Mouse (Mus musculus) liver, embryonic 11.5 days (tissue): ENCODE measurements at regions not wholly inside any gene's neighbourhood (a gene's known extent, or its start where the extent isn't known, plus 50 kb on each side); places are given as distances from the start of the nearest gene placed in this dataset.

ENCODE experiments used
- ATAC-seq: fragments of 200-750 bp; cut with Nextera tagmentation; replicated peaks from 2 replicates; pipeline ENCODE4 v1.8.0; 2017; ENCODE audit warnings: moderate number of reproducible peaks, mild to moderate bottlenecking, moderate TSS enrichment, moderate library complexity; ENCODE audit not compliant: low FRiP score
- DNase-seq: peaks from one replicate; pipeline ENCODE4 v3.0.0-alpha.2; 2017; ENCODE audit warnings: low spot score
- H3K27ac ChIP-seq: fragments of 300-500 bp; sonication (generic); 2 replicates; pipeline ENCODE4 v1.5.1; 2014; ENCODE audit warnings: mild to moderate bottlenecking, low read depth, low read length, control low read depth
- H3K27me3 ChIP-seq: fragments of 300-500 bp; sonication (generic); replicated peaks from 2 replicates; pipeline ENCODE4 v1.6.1; 2014; ENCODE audit warnings: low read length, mixed read lengths; ENCODE audit not compliant: control insufficient read depth, insufficient read depth
- H3K36me3 ChIP-seq: fragments of 300-500 bp; sonication (generic); 2 replicates; pipeline ENCODE4 v1.6.1; 2014; ENCODE audit warnings: mild to moderate bottlenecking, low read length, moderate library complexity, mixed read lengths; ENCODE audit not compliant: control insufficient read depth, insufficient read depth
- H3K4me1 ChIP-seq: fragments of 300-500 bp; sonication (generic); replicated peaks from 2 replicates; pipeline ENCODE4 v1.6.1; 2014; ENCODE audit warnings: low read length, mixed read lengths; ENCODE audit not compliant: control insufficient read depth, insufficient read depth
- H3K4me2 ChIP-seq: fragments of 300-500 bp; sonication (generic); 2 replicates; pipeline ENCODE4 v1.6.1; 2014; ENCODE audit warnings: mild to moderate bottlenecking, control low read depth, moderate library complexity
- H3K4me3 ChIP-seq: fragments of 300-500 bp; sonication (generic); 2 replicates; pipeline ENCODE4 v1.5.1; 2014; ENCODE audit warnings: low read depth, low read length, control low read depth
- H3K9ac ChIP-seq: fragments of 300-500 bp; sonication (generic); 2 replicates; pipeline ENCODE4 v1.6.1; 2014; ENCODE audit warnings: low read depth, low read length, control low read depth
- H3K9me3 ChIP-seq: fragments of 300-500 bp; sonication (generic); 2 replicates; pipeline ENCODE4 v1.6.1; 2016; ENCODE audit warnings: low read length, inconsistent platforms, mixed read lengths; ENCODE audit not compliant: control insufficient read depth
- WGBS: fragments of 180-500 bp; shearing (Covaris S2); extraction: QIAGEN DNeasy Blood & Tissue Kit; methylation state at CpG from one replicate; pipeline ENCODE4 v1.1.7; 2014; 5-methylcytosine and 5-hydroxymethylcytosine counted together

DNA sequence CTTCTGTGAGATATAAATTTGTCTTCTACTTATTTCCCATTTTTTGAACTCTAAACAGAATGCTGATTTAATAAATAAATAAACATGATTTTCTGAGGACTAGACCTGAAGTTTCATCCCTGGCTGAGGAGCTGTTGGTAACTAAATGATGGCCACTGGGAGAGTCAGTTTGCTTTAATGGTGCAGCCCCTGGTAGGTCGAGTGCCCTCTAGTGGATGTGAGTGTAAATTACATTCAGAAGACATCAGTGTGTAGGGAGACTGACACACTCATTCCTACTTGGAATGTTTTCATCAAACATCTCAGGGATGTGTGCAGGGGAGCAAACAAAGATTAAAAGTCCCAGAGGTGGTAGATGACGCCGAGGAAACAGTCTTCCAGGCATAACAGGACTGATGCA, 281.2 kb upstream of the Rasgrp1 start:
- no peaks in the 10 kb centered on the region for H3K4me1 ChIP-seq
- H3K9me3 ChIP-seq, result no peaks in the 10 kb centered on the region
- ATAC-seq (no peak), DNase-seq (no peak)
- H3K9ac ChIP-seq, result no peak overlapping the region
- no peak overlapping the region for H3K4me3 ChIP-seq
- H3K36me3 ChIP-seq, result no peaks in the 10 kb centered on the region
- no peaks in the 10 kb centered on the region for H3K27me3 ChIP-seq
- H3K27ac ChIP-seq, result no peak overlapping the region
- no peak overlapping the region for H3K4me2 ChIP-seq
- WGBS, result 42% methylated on average over 3 of the region's 3 CpGs

DNA sequence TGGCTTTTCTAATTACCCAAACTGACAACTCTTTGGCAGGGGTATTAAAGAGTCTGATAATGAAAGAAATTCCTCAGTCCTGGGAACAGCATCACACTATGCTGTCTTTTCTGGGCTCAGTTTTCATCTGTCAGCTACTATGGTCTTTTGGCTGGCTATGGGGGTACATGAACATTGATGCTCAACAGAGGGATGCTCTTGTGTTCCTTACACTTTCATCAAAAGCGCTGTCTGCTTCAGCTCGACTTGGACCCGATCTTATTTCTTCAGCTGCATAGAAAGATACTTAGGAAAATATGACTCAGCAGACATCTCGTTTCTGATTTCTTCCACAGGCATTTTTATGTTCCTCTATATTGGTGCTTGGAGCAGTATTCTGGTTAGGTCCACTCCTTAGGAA, 292.1 kb upstream of the Rasgrp1 start:
- H3K36me3 ChIP-seq, result no peaks in the 10 kb centered on the region
- H3K4me3 ChIP-seq, result no peak overlapping the region
- no peaks in the 10 kb centered on the region for H3K27me3 ChIP-seq
- WGBS, result 81% methylated on average over 4 of the region's 4 CpGs
- no peak overlapping the region for H3K4me2 ChIP-seq
- H3K27ac ChIP-seq, result no peak overlapping the region
- DNase-seq (no peak), ATAC-seq (no peak)
- H3K9me3 ChIP-seq, result no peaks in the 10 kb centered on the region
- H3K4me1 ChIP-seq, result no peaks in the 10 kb centered on the region
- no peak overlapping the region for H3K9ac ChIP-seq

DNA sequence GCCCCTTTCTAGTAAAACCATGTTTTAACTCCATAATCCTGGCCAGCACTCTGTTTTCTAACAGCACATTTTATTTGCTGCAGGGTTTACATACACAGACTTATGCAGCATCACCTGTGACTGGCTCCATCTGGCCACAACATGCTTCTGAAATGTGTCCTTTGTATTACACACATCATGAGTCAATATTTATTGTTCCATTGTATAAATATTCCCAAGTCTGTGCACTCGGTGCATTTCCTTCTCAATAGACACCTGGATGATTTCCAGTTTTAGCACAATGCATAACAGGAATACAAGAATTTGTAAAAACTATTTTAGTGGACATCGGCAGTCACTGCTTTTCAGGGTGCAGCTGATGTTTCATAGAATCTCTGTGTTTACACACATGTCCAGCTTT, 294.6 kb upstream of the Rasgrp1 start:
- WGBS, result 77% methylated on average over 2 of the region's 2 CpGs
- no peak overlapping the region for H3K27ac ChIP-seq
- H3K27me3 ChIP-seq, result no peaks in the 10 kb centered on the region
- no peaks in the 10 kb centered on the region for H3K9me3 ChIP-seq
- no peak for ATAC-seq
- H3K4me3 ChIP-seq, result no peak overlapping the region
- H3K4me1 ChIP-seq, result no peaks in the 10 kb centered on the region
- H3K4me2 ChIP-seq, result no peak overlapping the region
- H3K9ac ChIP-seq, result no peak overlapping the region
- H3K36me3 ChIP-seq, result no peaks in the 10 kb centered on the region
- DNase-seq, result no peak

DNA sequence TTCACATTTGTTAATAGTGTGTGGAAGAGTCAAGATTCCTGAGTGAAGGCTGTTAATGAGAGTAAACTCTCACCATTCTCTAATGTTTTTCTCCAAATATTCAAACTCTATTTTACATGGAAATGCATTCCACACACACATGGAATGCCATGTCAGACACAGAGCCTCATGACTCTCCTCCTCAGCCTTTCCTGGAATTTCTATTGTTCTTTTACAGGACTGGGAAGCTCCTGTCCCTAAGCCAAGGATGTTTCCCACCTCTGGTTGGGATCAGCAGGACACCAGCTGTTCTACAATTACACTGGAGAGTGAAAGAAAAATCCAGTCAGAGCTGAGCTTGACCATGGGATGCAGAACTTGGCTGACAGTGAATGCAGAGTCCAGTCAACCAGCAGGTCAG, 309.3 kb upstream of the Rasgrp1 start:
- H3K9ac ChIP-seq, result no peak overlapping the region
- no peak for ATAC-seq
- H3K9me3 ChIP-seq, result no peaks in the 10 kb centered on the region
- H3K4me3 ChIP-seq, result no peak overlapping the region
- no peak for DNase-seq
- H3K4me1 ChIP-seq, result no peaks in the 10 kb centered on the region
- H3K36me3 ChIP-seq, result no peaks in the 10 kb centered on the region
- no peak overlapping the region for H3K4me2 ChIP-seq
- no peaks in the 10 kb centered on the region for H3K27me3 ChIP-seq
- no peak overlapping the region for H3K27ac ChIP-seq

DNA sequence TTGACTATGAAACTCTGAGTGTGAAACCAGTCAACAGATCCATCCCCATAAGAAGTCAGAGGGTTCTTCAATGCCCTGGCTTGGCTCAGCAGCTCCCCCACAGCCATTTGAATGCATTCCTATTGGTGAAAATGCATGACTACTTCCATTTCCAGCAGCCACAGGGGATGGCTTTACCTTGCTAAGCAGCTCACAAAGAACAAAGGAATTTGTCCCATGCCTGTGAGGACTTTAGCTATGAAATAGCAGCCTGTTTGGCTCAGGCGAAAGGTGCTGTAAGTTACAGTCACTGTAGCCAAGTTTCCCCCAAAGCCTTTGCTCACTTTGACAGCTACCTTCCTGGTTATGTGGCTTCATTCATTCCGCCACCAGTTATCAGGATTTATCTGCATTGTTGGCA, 309.8 kb upstream of the Rasgrp1 start:
- H3K9me3 ChIP-seq, result no peaks in the 10 kb centered on the region
- H3K9ac ChIP-seq, result no peak overlapping the region
- H3K4me1 ChIP-seq, result no peaks in the 10 kb centered on the region
- no peak overlapping the region for H3K4me2 ChIP-seq
- no peaks in the 10 kb centered on the region for H3K27me3 ChIP-seq
- no peak for DNase-seq
- no peak for ATAC-seq
- whole genome bisulfite sequencing, result 38% methylated on average over 2 of the region's 2 CpGs
- no peak overlapping the region for H3K27ac ChIP-seq
- H3K36me3 ChIP-seq, result no peaks in the 10 kb centered on the region
- H3K4me3 ChIP-seq, result no peak overlapping the region

DNA sequence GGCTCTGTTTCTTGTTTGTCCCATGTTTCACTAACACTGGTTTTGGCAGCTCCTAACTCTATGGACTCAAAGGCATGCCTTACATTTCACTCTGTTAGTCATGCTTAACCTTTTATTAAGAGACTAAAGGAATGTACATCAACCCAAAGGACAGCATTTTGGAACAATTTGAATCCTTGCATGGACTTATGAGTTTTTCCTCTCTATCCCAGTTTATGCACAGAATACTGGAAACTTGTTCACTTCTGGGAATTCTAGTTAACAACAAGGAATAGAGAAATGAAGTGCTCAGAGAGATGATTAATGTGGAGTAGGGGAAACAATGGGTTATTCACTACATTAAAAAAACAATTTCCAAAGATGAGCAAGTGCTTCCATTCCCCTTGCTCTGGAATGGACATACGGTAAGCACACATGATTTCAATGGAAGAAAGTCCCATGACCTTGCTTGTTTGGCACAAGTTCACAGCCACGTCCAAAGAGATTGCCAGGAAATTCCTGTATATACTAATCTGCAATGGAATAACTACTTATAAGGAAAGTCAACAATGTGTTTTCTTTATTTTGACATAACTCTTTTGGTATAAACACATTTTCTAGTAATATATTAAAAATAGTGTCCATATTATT, 313.9 kb upstream of the Rasgrp1 start:
- ATAC-seq, result no peak
- no peak overlapping the region for H3K9ac ChIP-seq

DNA sequence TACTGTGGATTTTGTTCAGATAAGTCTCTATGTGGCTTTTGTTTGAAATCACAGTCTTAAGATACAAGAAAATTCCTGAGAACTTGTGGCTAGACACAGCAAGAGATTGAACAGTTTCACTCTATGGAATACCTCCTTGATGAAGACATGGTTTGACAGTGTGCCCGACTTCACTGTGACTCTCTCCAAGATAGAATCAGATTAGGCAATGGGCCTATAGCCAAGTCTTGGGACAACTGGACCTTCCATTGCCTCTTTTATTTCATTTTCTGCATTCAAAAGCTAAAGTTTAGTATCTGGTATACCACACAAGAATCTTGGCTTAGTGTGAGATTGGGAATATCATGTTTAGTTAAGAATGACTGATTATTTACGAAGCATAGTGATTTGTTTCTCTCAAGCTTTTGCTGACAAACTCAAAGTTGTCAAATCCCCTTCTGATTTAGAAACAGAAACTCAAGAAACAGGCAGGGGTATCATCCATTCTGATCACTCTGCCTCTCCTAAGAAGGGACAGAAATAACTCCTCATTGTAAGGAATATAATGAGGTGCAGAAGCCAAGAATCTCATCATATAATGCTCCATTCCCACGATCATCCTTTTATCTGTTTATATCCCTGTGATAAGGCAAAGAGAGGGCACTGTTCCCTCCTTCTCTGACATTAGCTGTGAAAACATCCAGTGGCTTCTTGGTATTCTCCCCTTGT, 317.6 kb upstream of the Rasgrp1 start:
- 85% methylated on average over 3 of the region's 3 CpGs for WGBS
- Histone ChIP-seq H3K36me3 (no peaks in the 10 kb centered on the region), H3K9me3 (no peaks in the 10 kb centered on the region), H3K4me1 (no peaks in the 10 kb centered on the region), H3K27me3 (no peaks in the 10 kb centered on the region), H3K4me2 (no peak overlapping the region), H3K4me3 (no peak overlapping the region), H3K27ac (no peak overlapping the region), H3K9ac (no peak overlapping the region)
- no peak for ATAC-seq
- DNase-seq, result no peak

More for the DNA sequence above, 313.9 kb upstream of the Rasgrp1 start:
- H3K4me3 ChIP-seq, result no peak overlapping the region
- no peak overlapping the region for H3K4me2 ChIP-seq
- H3K27ac ChIP-seq, result no peak overlapping the region
- 76% methylated on average over 2 of the region's 2 CpGs for WGBS
- H3K36me3 ChIP-seq, result no peaks in the 10 kb centered on the region
- H3K4me1 ChIP-seq, result no peaks in the 10 kb centered on the region
- H3K9me3 ChIP-seq, result no peaks in the 10 kb centered on the region
- DNase-seq, result no peak
- H3K27me3 ChIP-seq, result no peaks in the 10 kb centered on the region

DNA sequence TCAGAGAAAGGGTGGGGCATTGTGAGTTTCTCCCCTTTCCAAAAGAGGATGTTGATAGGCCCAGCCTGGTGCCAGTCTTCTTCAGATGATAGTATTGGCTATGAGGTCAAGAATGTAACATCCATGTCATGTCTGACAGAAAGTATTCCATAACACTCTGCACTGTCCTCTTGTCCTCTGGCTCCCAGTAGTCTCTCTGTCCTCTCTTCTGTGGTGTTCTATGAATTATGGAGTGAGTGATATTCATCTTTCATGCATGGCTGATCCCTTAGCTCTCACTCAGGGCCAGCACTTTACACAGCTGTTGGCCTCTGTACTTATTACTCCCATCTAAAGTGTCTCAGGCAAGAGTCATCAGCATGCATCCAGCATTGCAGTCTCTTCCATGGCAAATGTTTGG, 319.9 kb upstream of the Rasgrp1 start:
- Histone ChIP-seq H3K4me3 (no peak overlapping the region), H3K9ac (no peak overlapping the region), H3K36me3 (no peaks in the 10 kb centered on the region), H3K4me1 (no peaks in the 10 kb centered on the region), H3K4me2 (no peak overlapping the region), H3K27ac (no peak overlapping the region), H3K9me3 (no peaks in the 10 kb centered on the region), H3K27me3 (no peaks in the 10 kb centered on the region)
- ATAC-seq, result no peak
- no peak for DNase-seq

DNA sequence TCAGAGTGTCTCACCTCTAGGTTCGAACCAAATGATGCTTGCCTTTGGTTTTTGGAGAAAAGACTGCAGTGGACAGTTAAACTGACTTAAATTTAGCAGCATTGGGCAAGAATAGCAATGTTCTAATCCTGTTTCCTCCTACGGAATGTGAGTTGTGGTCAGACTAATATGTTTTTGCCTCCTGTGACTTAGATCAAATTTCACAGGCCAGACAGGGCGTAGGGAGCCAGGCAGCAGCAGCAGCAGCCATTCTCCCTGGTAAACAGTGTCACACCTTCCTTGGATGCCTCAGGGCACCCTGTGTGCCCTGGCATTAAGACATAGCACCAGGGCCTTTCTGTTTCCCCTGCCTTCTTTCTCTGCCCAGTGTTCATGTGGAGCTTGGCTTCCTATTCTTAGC, 323.7 kb upstream of the Rasgrp1 start:
- DNase-seq, result no peak
- no peak for ATAC-seq
- 54% methylated on average over 3 of the region's 3 CpGs for WGBS

More for the DNA sequence above, 323.7 kb upstream of the Rasgrp1 start:
- no peaks in the 10 kb centered on the region for H3K36me3 ChIP-seq
- H3K9ac ChIP-seq, result no peak overlapping the region
- H3K4me3 ChIP-seq, result no peak overlapping the region
- no peaks in the 10 kb centered on the region for H3K9me3 ChIP-seq
- H3K27ac ChIP-seq, result no peak overlapping the region
- no peak overlapping the region for H3K4me2 ChIP-seq
- no peaks in the 10 kb centered on the region for H3K27me3 ChIP-seq
- no peaks in the 10 kb centered on the region for H3K4me1 ChIP-seq
